Mouse (Mus musculus) forebrain, embryonic 10.5 days (tissue): Measurements from ENCODE around the gene Cyp3a13. TPM values are rescaled to one million over a fixed set of nuclear protein-coding genes. Genes with fewer than 3 reads are reported as not detected.
"Not testable (repeated sequence)": the region's sequence is repeated elsewhere in the genome, so short reads cannot be mapped to it uniquely, and the experiment has no call there.

Experiments
- DNase-seq: peaks from one replicate; pipeline ENCODE4 v3.0.0-alpha.2; 2017; ENCODE audit warnings: low spot score; ENCODE audit errors: extremely low spot score
- H3K27ac ChIP-seq: fragments of 300-500 bp; sonication (generic); 2 replicates; pipeline ENCODE4 v1.5.1; 2016; ENCODE audit warnings: mild to moderate bottlenecking
- H3K27me3 ChIP-seq: fragments of 300-500 bp; sonication (generic); 2 replicates; pipeline ENCODE4 v1.6.1; 2016; ENCODE audit warnings: mild to moderate bottlenecking; ENCODE audit not compliant: poor library complexity, severe bottlenecking
- H3K36me3 ChIP-seq: fragments of 300-500 bp; sonication (generic); replicated peaks from 2 replicates; pipeline ENCODE4 v1.6.1; 2016; ENCODE audit warnings: mild to moderate bottlenecking, moderate library complexity
- H3K4me1 ChIP-seq: fragments of 300-500 bp; sonication (generic); 2 replicates; pipeline ENCODE4 v1.6.1; 2016
- H3K4me3 ChIP-seq: fragments of 300-500 bp; sonication (generic); 2 replicates; pipeline ENCODE4 v1.5.1; 2016; ENCODE audit warnings: mild to moderate bottlenecking, moderate library complexity
- H3K9me3 ChIP-seq: fragments of 300-500 bp; sonication (generic); 2 replicates; pipeline ENCODE4 v1.6.1; 2016; ENCODE audit warnings: mild to moderate bottlenecking, moderate library complexity
- WGBS: fragments of 180-500 bp; shearing (Covaris S2); methylation state at CpG from one replicate; pipeline ENCODE4 v1.1.7; 2016; 5-methylcytosine and 5-hydroxymethylcytosine counted together
- polyA plus RNA-seq: library from polyadenylated mRNA; unstranded; fragments of >200 nt; fragmentation: Nextera tagmentation; extraction: Ambion mirVana; gene quantifications from 2 replicates; pipeline ENCODE4 v1.2.1, GENCODE M21; 2016

Gene Cyp3a13
- polyA plus RNA-seq = not detected in 2 replicates

DNA sequence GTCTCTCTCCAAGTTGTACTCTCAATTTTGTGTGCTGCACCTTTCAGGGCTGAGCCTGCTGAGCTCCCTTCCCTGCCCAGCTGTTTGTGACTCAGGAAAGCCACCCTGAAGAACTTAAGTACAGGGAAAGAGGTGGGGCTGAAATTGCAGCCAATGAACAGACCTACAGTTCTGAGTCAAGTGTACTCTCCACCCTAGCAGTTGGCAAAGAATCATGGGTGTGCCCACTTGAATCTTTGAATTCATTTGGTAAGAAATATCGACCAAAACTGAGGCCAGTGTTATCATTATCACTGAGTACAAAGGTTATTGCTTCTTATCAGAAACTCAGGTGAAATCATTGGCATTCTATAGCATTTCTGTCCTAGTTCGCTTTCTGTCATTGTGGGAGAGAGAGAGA is at the start of gene Cyp3a13:
Gene Cyp3a13 (minus strand): TSS at position 88 of the 400 bp plus-strand sequence.
- Histone ChIP-seq H3K27me3 (no peaks in the 10 kb centered on the region), H3K36me3 (no peaks in the 10 kb centered on the region), H3K27ac (no peak within 1 kb of the TSS), H3K4me3 (no peak within 1 kb of the TSS), H3K9me3 (no peaks in the 10 kb centered on the region), H3K4me1 (no peaks in the 10 kb centered on the region)
- 59% methylated on average over 2 of the region's 2 CpGs for WGBS
- DNase-seq = no peak

DNA sequence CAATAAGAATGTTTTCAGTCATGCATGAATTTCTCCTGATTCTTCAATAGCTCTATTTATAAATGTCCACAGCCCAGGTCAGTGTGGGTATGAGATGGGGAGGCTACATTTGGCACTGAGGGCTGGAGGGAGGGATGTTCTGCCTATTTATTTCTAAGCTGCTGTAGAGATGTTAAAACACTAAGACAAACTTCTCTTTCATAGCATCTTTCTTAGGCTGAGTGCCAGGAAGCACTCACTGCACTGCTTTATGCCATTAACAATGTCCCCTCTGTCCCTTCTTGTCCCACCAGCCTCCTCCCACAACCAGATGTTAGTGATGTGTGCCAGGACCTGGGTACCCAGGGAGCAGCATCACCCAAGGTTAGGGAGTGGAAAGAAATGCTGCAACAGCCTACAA is 45.1 kb upstream of the Cyp3a13 start:
- DNase-seq = no peak
- H3K27ac ChIP-seq = no peak overlapping the region
- no peaks in the 10 kb centered on the region for H3K9me3 ChIP-seq
- no peak overlapping the region for H3K4me3 ChIP-seq
- H3K4me1 ChIP-seq = 0 out of 2 replicates have a peak, but pooled peaks cover 2% of the 10 kb centered on the region
- H3K27me3 ChIP-seq = no peaks in the 10 kb centered on the region
- H3K36me3 ChIP-seq = no peaks in the 10 kb centered on the region

DNA sequence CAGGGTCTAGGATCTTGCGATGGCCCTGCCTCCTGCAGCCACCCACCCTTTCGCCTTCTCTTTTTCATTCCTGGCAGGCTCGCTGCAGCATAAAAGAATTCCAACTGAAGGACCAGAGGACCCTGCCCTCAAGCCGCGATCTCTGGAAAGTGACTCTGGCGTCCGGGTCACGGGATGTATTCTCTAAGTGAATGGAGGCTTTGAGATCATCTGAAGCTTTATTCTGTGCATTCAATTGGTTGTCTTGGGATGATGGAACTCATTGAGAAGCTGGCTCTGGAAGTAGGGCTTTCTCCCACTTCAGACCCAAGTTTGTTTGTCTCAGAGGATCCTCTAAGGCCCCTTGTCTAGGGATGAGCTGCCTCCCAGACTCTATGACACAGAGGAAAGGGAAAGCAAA is 41.5 kb upstream of the Cyp3a13 start, which contains the start of gene Gjc3:
Gene Gjc3 (minus strand): TSS at position 154 of the 400 bp plus-strand sequence.
- 56% methylated on average over 8 of the region's 8 CpGs for WGBS
- no peak within 1 kb of the TSS for H3K4me3 ChIP-seq
- no peaks in the 10 kb centered on the region for H3K36me3 ChIP-seq
- 0 out of 2 replicates have a peak, but pooled peaks cover 2% of the 10 kb centered on the region for H3K4me1 ChIP-seq
- no peak for DNase-seq
- H3K9me3 ChIP-seq = no peaks in the 10 kb centered on the region
- no peaks in the 10 kb centered on the region for H3K27me3 ChIP-seq
- no peak within 1 kb of the TSS for H3K27ac ChIP-seq

DNA sequence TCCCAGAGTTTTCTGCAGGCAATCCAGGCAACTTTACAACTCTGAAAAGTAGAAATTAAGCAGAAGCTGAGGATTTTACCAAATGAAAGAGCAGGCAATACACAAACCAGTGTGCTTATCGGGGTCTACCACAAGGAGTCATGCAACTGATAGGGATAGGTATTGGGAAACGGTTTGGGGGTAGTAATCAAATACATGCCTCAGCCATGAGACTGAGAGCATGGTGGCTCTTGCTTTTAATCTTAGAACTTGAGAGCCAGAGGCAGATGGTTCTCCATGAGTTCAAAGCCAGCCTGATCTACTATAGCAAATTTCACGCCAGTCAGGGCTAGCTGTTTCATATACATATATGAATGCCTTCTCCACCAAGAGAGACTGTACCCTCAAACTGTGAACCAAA is 35.0 kb upstream of the Cyp3a13 start:
- WGBS = 93% methylated on average over 3 of the region's 3 CpGs
- no peak for DNase-seq
- Histone ChIP-seq H3K27ac (no peak overlapping the region), H3K4me1 (no peaks in the 10 kb centered on the region), H3K36me3 (no peaks in the 10 kb centered on the region), H3K4me3 (no peak overlapping the region), H3K9me3 (no peaks in the 10 kb centered on the region), H3K27me3 (no peaks in the 10 kb centered on the region)

DNA sequence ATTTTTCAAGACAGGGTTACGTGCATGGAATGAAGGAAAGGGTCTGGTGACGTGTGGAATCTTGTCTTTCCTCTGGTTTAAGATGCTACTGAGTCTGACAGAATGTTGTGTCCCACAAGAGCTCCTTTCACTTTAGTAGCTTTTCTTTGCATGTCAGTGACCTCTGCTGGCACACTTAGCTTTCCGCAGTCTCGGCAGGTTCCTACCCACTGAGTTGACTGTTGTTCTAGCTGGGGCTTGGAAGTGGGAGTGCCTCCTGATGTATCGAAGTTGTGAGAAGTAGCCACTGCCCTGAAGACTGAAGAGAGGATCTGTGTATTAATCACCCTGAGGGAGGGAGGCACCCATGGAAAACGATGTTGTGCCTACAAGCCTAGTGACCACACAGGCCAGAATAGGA is 29.8 kb upstream of the Cyp3a13 start:
- no peaks in the 10 kb centered on the region for H3K9me3 ChIP-seq
- 44% methylated on average over 6 of the region's 6 CpGs for WGBS
- H3K27ac ChIP-seq = no peak overlapping the region
- H3K4me3 ChIP-seq = no peak overlapping the region
- H3K36me3 ChIP-seq = no peaks in the 10 kb centered on the region
- H3K4me1 ChIP-seq = no peaks in the 10 kb centered on the region
- no peak for DNase-seq
- no peaks in the 10 kb centered on the region for H3K27me3 ChIP-seq

DNA sequence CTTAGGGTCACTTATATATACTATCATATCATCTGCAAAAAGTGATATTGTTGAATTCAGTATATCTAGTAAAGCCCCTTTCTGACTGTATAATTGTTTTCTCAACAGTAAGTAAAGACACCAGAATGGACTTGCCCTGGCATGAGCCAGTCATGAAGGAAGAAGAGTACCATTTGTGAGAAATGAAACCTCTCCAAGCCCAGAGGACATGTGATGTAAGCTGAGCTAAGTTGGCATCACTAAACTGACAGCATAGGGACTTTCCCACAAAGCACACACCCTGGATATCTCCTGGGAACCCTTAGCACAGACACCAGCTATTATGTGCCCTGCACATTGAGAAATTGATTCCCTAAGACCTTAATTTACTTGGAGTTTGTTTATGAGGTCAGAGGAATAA is 25.9 kb upstream of the Cyp3a13 start:
- H3K4me3 ChIP-seq = no peak overlapping the region
- H3K27ac ChIP-seq = no peak overlapping the region
- no peaks in the 10 kb centered on the region for H3K9me3 ChIP-seq
- H3K36me3 ChIP-seq = no peaks in the 10 kb centered on the region
- no peaks in the 10 kb centered on the region for H3K4me1 ChIP-seq
- DNase-seq = no peak
- no peaks in the 10 kb centered on the region for H3K27me3 ChIP-seq

DNA sequence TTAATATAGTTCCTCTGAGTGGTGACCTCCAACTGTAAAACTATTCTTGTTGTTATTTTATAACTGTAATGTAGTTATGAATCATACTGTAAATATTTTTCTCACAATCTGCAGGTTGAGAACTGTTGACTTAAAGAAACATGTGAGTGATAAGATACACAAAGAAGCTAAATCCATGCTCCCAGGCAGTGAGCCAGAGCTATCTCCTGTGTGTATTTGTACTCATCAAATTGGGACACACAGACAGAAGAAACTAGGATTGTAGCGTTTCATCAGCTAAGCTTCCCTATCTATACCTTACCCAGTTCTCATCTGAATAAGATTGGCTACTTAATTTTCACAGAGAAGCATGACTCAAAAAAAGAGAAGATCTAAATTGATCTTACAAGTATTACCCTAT is 21.7 kb upstream of the Cyp3a13 start:
- Histone ChIP-seq H3K4me3 (no peak overlapping the region), H3K27ac (no peak overlapping the region), H3K4me1 (no peaks in the 10 kb centered on the region), H3K9me3 (no peaks in the 10 kb centered on the region), H3K27me3 (no peaks in the 10 kb centered on the region), H3K36me3 (no peaks in the 10 kb centered on the region)
- no peak for DNase-seq
- WGBS = 82% methylated on average over 1 of the region's 1 CpGs

DNA sequence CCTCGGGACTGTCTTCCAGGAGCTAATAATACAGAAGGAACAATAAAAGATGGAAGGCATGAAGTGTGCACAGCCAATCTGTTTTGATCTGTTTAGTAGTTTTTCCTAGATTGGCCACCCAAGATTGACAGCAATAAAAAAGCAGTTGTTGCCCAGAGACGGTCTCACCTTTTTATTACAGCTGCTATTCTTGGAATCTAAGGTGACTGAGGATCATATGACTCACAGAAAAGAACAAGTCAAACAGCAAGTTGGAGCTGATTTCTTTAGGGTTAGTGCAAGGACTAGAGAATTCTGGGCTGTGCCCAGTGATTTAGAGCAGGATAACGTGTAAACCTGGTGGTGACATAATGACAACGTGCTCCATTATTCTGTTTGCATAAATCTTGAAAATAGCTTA is 19.5 kb upstream of the Cyp3a13 start:
- Histone ChIP-seq H3K27ac (no peak overlapping the region), H3K36me3 (no peaks in the 10 kb centered on the region), H3K9me3 (no peaks in the 10 kb centered on the region), H3K4me1 (no peaks in the 10 kb centered on the region), H3K4me3 (no peak overlapping the region), H3K27me3 (no peaks in the 10 kb centered on the region)
- 86% methylated on average over 4 of the region's 4 CpGs for WGBS
- DNase-seq = no peak

DNA sequence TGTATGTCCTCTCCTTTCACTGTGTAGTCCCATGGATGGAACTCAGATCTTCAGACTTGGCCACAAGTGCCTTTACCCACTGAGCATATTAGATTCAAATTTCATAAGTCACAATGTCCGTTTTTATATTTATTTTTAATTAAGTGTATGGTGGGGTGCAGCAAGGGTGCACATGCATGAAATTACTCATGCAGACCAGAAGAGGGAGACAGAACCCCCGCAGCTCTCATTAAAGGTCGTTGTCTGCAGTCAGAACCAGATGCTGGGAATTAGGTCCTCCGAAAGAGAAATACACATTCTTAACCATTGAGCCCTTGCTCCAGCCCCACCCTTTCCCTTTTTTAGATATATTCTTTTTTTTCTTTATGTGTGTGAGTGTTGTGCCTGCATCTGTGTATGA is 15.8 kb upstream of the Cyp3a13 start:
- Histone ChIP-seq H3K9me3 (no peaks in the 10 kb centered on the region), H3K27ac (no peak overlapping the region), H3K36me3 (no peaks in the 10 kb centered on the region), H3K4me3 (no peak overlapping the region), H3K27me3 (no peaks in the 10 kb centered on the region), H3K4me1 (no peaks in the 10 kb centered on the region)
- no peak for DNase-seq
- WGBS = 72% methylated on average over 4 of the region's 4 CpGs

DNA sequence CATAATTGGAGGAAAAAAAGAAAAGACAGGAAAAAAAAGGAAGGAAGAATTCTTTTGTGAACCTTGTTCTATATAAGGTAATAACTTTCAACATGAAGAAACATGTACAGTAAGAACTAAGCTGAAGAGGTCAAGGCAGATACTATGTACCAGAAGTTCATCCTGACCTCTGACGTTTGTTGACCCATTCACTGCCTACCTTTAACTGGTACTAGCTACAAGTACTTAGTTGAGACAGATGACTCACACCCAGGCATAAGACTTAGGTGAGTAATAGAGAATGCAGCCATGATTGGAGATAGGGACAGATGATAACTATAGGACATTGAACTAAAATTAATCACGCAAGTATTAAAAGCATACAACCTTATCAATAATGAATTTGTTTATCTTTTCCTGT is 15.1 kb upstream of the Cyp3a13 start:
- Histone ChIP-seq H3K4me1 (no peaks in the 10 kb centered on the region), H3K36me3 (no peaks in the 10 kb centered on the region)
- 95% methylated on average over 2 of the region's 2 CpGs for WGBS

DNA sequence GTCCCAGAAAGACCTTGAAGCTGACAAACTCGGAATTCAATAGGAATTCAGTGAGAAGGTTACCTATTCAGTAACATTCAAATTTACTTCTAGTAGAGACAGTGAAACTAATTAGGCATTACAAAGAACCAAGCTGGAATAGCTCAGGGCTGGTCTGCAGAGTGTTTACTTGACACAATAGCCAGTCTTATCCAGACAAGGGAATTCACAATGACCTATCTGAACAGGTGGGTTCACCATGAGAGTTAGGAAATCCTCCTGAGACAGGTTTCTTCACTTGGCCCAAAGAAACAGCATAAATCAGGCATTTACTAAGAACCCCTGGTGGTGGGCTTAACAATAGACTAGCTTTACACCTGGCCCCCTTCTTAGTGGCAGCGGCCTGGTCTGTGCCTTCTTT is 12.5 kb upstream of the Cyp3a13 start:
- WGBS = 76% methylated on average over 2 of the region's 2 CpGs
- not testable (repeated sequence) for H3K9me3 ChIP-seq, H3K36me3 ChIP-seq, H3K4me1 ChIP-seq, H3K27me3 ChIP-seq, DNase-seq, H3K4me3 ChIP-seq, H3K27ac ChIP-seq

More for the DNA sequence above, 15.1 kb upstream of the Cyp3a13 start:
- H3K27me3 ChIP-seq = no peaks in the 10 kb centered on the region
- no peak overlapping the region for H3K4me3 ChIP-seq
- no peaks in the 10 kb centered on the region for H3K9me3 ChIP-seq
- DNase-seq = no peak
- H3K27ac ChIP-seq = no peak overlapping the region

DNA sequence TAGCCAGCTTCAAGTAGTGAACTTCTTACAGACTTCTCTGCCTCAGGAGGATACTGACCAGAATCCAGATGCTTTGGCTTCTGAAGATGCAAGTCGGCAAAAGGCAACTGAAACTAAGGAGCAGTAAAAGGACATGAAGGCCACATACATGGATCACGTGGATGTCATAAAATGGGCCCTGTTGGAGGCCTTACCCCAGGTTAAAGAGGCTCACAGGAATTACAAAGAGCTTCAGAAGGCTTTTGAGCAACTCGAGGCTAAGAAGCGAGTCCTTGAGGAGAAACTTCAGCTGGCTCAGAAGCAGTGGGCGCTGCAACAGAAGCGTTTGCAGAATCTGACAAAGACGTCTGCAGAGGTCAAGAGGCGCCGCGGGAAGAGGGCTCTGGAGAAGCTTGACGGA is 7.0 kb upstream of the Cyp3a13 start:
- Histone ChIP-seq H3K36me3 (no peaks in the 10 kb centered on the region), H3K4me1 (no peaks in the 10 kb centered on the region), H3K9me3 (no peaks in the 10 kb centered on the region), H3K27me3 (no peaks in the 10 kb centered on the region), H3K27ac (no peak overlapping the region), H3K4me3 (no peak overlapping the region)
- DNase-seq = no peak
- WGBS = 85% methylated on average over 11 of the region's 11 CpGs

DNA sequence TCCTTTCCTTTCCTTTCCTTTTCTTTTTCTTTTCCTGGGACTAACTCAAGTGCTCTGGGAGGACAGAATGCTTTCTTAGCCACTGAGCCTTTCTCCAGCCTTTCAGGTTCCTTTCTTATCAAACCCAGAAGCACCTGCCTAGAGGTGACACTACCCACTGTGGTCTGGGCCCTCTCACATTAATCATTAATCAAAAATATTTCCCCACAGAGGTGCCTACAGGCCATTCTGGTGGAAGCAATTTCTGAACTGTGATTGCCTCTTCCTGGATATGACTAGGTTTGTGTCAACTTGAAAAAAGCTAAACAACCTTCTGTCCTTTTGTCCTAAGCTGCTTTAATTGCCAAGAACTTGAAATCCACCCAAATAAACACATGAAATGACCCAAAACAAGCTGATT is 752 bp upstream of the Cyp3a13 start:
- H3K27me3 ChIP-seq = no peaks in the 10 kb centered on the region
- DNase-seq = no peak
- no peak overlapping the region for H3K4me3 ChIP-seq
- H3K4me1 ChIP-seq = no peaks in the 10 kb centered on the region
- no peaks in the 10 kb centered on the region for H3K9me3 ChIP-seq
- no peak overlapping the region for H3K27ac ChIP-seq
- no peaks in the 10 kb centered on the region for H3K36me3 ChIP-seq

DNA sequence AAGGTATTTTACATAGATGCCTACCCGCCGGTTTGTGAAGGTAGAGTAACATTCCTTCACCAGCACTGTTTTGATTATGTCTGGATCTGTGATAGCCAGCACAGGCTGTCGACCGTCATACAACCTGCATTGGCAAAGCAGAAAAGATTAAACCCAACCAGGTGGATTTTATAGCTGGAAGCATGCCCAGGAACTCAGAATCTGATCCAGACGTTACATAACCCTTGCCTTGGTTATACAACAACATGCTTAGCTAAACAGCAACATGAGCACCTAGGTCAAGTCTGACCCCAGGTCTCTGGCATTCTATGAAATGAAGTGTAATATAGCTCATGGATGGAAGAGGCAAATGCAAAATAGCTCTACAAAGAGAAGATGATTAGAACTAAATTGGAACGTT is 5.9 kb downstream of the Cyp3a13 start:
- WGBS = 82% methylated on average over 6 of the region's 6 CpGs
- H3K27ac ChIP-seq = no peak overlapping the region
- DNase-seq = no peak
- H3K4me1 ChIP-seq = no peaks in the 10 kb centered on the region
- H3K27me3 ChIP-seq = no peaks in the 10 kb centered on the region
- H3K9me3 ChIP-seq = no peaks in the 10 kb centered on the region
- H3K4me3 ChIP-seq = no peak overlapping the region
- no peaks in the 10 kb centered on the region for H3K36me3 ChIP-seq
